Mouse (Mus musculus): Measurements from ENCODE around the gene Ufc1. TPM values are rescaled to one million over a fixed set of nuclear protein-coding genes. Genes with fewer than 3 reads are reported as not detected.

Ufc1 gene
- 36.2 and 46.1 TPM in 2 replicates for polyA plus RNA-seq (2012; rRNA removed; ENCODE audit: low replicate concordance)

GRCm38 (mm10) chr1:171294298-171295062 lies at the start of gene Ufc1:
Gene Ufc1 (minus strand): TSS chr1:171295024.

GRCm38 (mm10) chr1:171328839-171329432 lies 34.1 kb upstream of the Ufc1 start, which contains the start of gene Dedd:
Gene Dedd (plus strand): TSS chr1:171329145.

GRCm38 (mm10) chr1:171287136-171288081 lies 7.4 kb downstream of the Ufc1 start, which contains the start of gene Usp21:
Gene Usp21 (minus strand): TSS chr1:171287991.

GRCm38 (mm10) chr1:171280916-171281527 lies 13.8 kb downstream of the Ufc1 start, which contains the start of gene Ppox:
Gene Ppox (minus strand): TSS chr1:171281186.

GRCm38 (mm10) chr1:171269848-171270572 lies 24.8 kb downstream of the Ufc1 start, which contains the start of gene B4galt3:
Gene B4galt3 (plus strand): TSS chr1:171270328.

GRCm38 (mm10) chr1:171250680-171251593 lies 43.9 kb downstream of the Ufc1 start, which contains the start of gene Ndufs2:
Gene Ndufs2 (minus strand): TSS chr1:171251388.

GRCm38 (mm10) chr1:171249913-171250600 lies 44.8 kb downstream of the Ufc1 start, which contains the start of gene Adamts4:
Gene Adamts4 (plus strand): TSS chr1:171250421.

Other genes starting within 250 kb of the Ufc1 start
- gene Fcgr3, start 230.1 kb downstream of the Ufc1 start, polyA plus RNA-seq (2012; rRNA removed; ENCODE audit: low replicate concordance), result 35.0 and 43.9 TPM in 2 replicates
- 6.9 and 8.9 TPM in 2 replicates for gene Cfap126, start 181.1 kb downstream of the Ufc1 start, polyA plus RNA-seq (2012; rRNA removed; ENCODE audit: low replicate concordance)
- 312 and 379 TPM in 2 replicates for gene Sdhc, start 144.4 kb downstream of the Ufc1 start, polyA plus RNA-seq (2012; rRNA removed; ENCODE audit: low replicate concordance)
- gene Mpz, start 144.3 kb downstream of the Ufc1 start, polyA plus RNA-seq (2012; rRNA removed; ENCODE audit: low replicate concordance), result 5.5 and 11.1 TPM in 2 replicates
- gene Pcp4l1, start 98.8 kb downstream of the Ufc1 start, polyA plus RNA-seq (2012; rRNA removed; ENCODE audit: low replicate concordance), result 5.6 and 108 TPM in 2 replicates
- 0.04 and 0.05 TPM in 2 replicates for gene Nr1i3, start 81.1 kb downstream of the Ufc1 start, polyA plus RNA-seq (2012; rRNA removed; ENCODE audit: low replicate concordance)
- 44.5 and 52.7 TPM in 2 replicates for gene Tomm40l, start 72.5 kb downstream of the Ufc1 start, polyA plus RNA-seq (2012; rRNA removed; ENCODE audit: low replicate concordance)
- 2.0 and 6.4 TPM in 2 replicates for gene Apoa2, start 70.0 kb downstream of the Ufc1 start, polyA plus RNA-seq (2012; rRNA removed; ENCODE audit: low replicate concordance)
- gene Fcer1g, start 60.7 kb downstream of the Ufc1 start, polyA plus RNA-seq (2012; rRNA removed; ENCODE audit: low replicate concordance), result 88.4 and 215 TPM in 2 replicates
- 3.4 and 17.1 TPM in 2 replicates for gene Adamts4, start 44.6 kb downstream of the Ufc1 start, polyA plus RNA-seq (2012; rRNA removed; ENCODE audit: low replicate concordance)
- gene Ndufs2, start 43.6 kb downstream of the Ufc1 start, polyA plus RNA-seq (2012; rRNA removed; ENCODE audit: low replicate concordance), result 200 and 214 TPM in 2 replicates
- gene B4galt3, start 24.7 kb downstream of the Ufc1 start, polyA plus RNA-seq (2012; rRNA removed; ENCODE audit: low replicate concordance), result 35.7 and 84.0 TPM in 2 replicates
- 62.6 and 104 TPM in 2 replicates for gene Ppox, start 13.8 kb downstream of the Ufc1 start, polyA plus RNA-seq (2012; rRNA removed; ENCODE audit: low replicate concordance)
- 37.7 and 84.4 TPM in 2 replicates for gene Usp21, start 7.0 kb downstream of the Ufc1 start, polyA plus RNA-seq (2012; rRNA removed; ENCODE audit: low replicate concordance)
- gene Dedd, start 34.1 kb upstream of the Ufc1 start, polyA plus RNA-seq (2012; rRNA removed; ENCODE audit: low replicate concordance), result 42.6 and 67.2 TPM in 2 replicates
- 54.6 and 76.1 TPM in 2 replicates for gene Nit1, start 50.6 kb upstream of the Ufc1 start, polyA plus RNA-seq (2012; rRNA removed; ENCODE audit: low replicate concordance)
- gene Pfdn2, start 50.6 kb upstream of the Ufc1 start, polyA plus RNA-seq (2012; rRNA removed; ENCODE audit: low replicate concordance), result 18.1 and 21.6 TPM in 2 replicates
- 0.69 and 1.6 TPM in 2 replicates for gene Klhdc9, start 65.8 kb upstream of the Ufc1 start, polyA plus RNA-seq (2012; rRNA removed; ENCODE audit: low replicate concordance)
- gene Nectin4, start 75.1 kb upstream of the Ufc1 start, polyA plus RNA-seq (2012; rRNA removed; ENCODE audit: low replicate concordance), result 0.75 and 5.6 TPM in 2 replicates
- gene Arhgap30, start 93.9 kb upstream of the Ufc1 start, polyA plus RNA-seq (2012; rRNA removed; ENCODE audit: low replicate concordance), result 6.3 and 10.3 TPM in 2 replicates
- gene Usf1, start 116.3 kb upstream of the Ufc1 start, polyA plus RNA-seq (2012; rRNA removed; ENCODE audit: low replicate concordance), result 70.6 and 125 TPM in 2 replicates
- gene Tstd1, start 123.8 kb upstream of the Ufc1 start, polyA plus RNA-seq (2012; rRNA removed; ENCODE audit: low replicate concordance), result 1.4 and 2.1 TPM in 2 replicates
- gene F11r, start 142.5 kb upstream of the Ufc1 start, polyA plus RNA-seq (2012; rRNA removed; ENCODE audit: low replicate concordance), result 67.4 and 79.5 TPM in 2 replicates
- 2.8 and 6.5 TPM in 2 replicates for gene Alyref2, start 208.5 kb upstream of the Ufc1 start, polyA plus RNA-seq (2012; rRNA removed; ENCODE audit: low replicate concordance)
- 0.30 TPM in 1 of 2 replicates, not detected in the other for gene Itln1, start 240.3 kb upstream of the Ufc1 start, polyA plus RNA-seq (2012; rRNA removed; ENCODE audit: low replicate concordance)